Mouse (Mus musculus) bone marrow, adult 2 months (tissue): ENCODE results near the gene Tmco4. TPM values are rescaled to one million over a fixed set of nuclear protein-coding genes. Genes with fewer than 3 reads are reported as not detected.

ENCODE experiments used
- H3K27ac ChIP-seq: fragments of 200-500 bp; 2 replicates; pipeline ENCODE4 v1.5.1; 2012; ENCODE audit warnings: low read depth, mild to moderate bottlenecking, control low read depth, inconsistent platforms, low read length; ENCODE audit not compliant: control insufficient read depth, poor library complexity, insufficient read depth
- H3K4me1 ChIP-seq: fragments of 200-500 bp; 2 replicates; pipeline ENCODE4 v1.6.1; 2011; ENCODE audit warnings: low read length; ENCODE audit not compliant: control insufficient read depth, insufficient read depth
- H3K4me3 ChIP-seq: fragments of 200-500 bp; replicated peaks from 2 replicates; pipeline ENCODE3; 2011; ENCODE audit warnings: mild to moderate bottlenecking, low read depth, low read length, control low read depth; ENCODE audit not compliant: control insufficient read depth
- CTCF ChIP-seq: fragments of 200-500 bp; IDR thresholded peaks from 2 replicates; pipeline ENCODE4 v1.5.1; 2011; ENCODE audit warnings: low read length, control low read depth; ENCODE audit not compliant: control insufficient read depth, insufficient read depth
- POLR2A ChIP-seq: fragments of 200-500 bp; IDR thresholded peaks from 2 replicates; pipeline ENCODE4 v1.6.1; 2011; ENCODE audit warnings: low read depth, mild to moderate bottlenecking, control low read depth, low read length, borderline replicate concordance; ENCODE audit not compliant: control insufficient read depth
- WGBS: fragments of 180-500 bp; shearing (Covaris S2); methylation state at CpG from one replicate; pipeline ENCODE4 v1.1.7; 2018; 5-methylcytosine and 5-hydroxymethylcytosine counted together
- polyA plus RNA-seq: library from polyadenylated mRNA; stranded (reverse); fragments of >200 nt; gene quantifications from 2 replicates; pipeline ENCODE4 v1.2.4, GENCODE M21; 2011; ENCODE audit warnings: low replicate concordance; ENCODE audit not compliant: missing spikeins, insufficient read depth, insufficient read length

The Tmco4 gene
- 2.7 and 6.0 TPM in 2 replicates for polyA plus RNA-seq

DNA sequence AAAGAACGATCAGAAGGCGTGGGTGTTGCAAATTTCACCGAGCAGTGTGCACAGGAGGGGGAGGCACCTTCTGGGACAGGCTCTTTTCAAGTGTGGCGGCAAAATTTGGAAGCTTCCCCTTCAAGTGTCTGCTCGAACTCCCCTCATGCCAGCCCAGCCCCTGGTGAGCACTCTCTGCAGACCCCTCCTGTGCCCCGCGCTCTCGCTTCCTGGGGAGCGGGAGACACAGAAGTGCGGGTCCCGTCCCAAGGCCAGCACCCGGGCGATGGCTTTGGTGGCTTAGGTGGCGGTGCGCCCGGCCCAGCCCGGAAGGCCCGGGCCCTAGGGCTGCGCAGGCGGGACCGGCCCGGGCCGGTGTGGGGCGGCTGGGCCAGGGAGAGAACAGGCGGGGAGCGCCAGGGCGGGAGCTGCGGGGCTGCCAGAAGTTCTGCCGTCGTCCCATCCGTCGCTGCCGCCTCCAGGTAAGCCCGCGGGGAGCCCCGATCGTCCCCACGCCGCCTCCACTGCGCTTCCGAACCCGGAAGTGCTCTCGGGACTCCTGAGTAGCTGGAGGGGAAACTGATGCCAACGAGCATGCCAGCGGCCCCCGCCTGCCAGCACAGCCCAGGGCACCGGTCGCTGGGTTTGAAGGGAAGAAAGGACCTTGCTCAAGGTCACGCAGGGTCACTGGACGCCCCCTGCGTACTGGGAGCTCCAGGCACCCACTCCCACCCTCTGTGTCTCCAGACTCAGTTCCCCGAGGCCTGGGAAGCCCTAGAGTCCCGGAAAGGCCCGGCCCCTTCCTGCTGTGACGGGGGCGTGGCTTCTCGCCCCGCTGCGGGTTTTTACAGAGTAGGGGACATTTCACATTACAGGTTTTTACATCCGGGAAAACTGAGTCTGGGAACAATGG is at the start of gene Tmco4:
Gene Tmco4 (plus strand): TSS at position 62 of the 892 bp plus-strand sequence.
- TF ChIP-seq CTCF (no peak), POLR2A (peak; percentile 72; the same call in 1 of the 2 replicates)
- Histone ChIP-seq H3K4me3 (peak within 1 kb of the TSS; percentile 88), H3K4me1 (no peaks in the 10 kb centered on the region; the same call in 1 of the 2 replicates), H3K27ac (peak within 1 kb of the TSS; percentile 93)
- under 1% methylated on average over 60 of the region's 60 CpGs for WGBS

- H3K27ac ChIP-seq = no peak overlapping the region
- 69% methylated on average over 2 of the region's 2 CpGs for WGBS
These were observed 47.1 kb upstream of the Tmco4 start for GRCm38 (mm10) chr4:138925561-138925960.

DNA sequence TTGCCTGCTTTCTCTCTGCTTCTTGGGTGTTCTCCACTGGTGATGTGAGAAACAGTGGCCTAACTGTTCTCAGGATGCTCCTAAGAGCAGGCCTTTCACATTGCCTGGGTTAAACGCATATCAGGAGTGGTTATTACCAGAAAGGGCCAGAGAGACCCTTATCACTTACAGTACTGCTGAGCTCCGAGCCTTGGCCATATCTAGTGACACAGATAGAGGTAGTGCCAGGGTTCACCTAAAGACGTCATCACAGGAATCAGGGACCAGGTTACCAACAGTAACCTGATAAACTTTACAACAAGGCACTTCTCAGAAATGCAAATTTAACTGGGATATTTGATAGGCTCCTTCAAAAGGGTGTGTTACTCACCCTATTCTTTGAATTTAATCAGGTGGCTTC is 38.8 kb upstream of the Tmco4 start:
- no peak overlapping the region for H3K4me3 ChIP-seq
- H3K4me1 ChIP-seq = no peaks in the 10 kb centered on the region
- H3K27ac ChIP-seq = no peak overlapping the region
- TF ChIP-seq POLR2A (no peak), CTCF (no peak)
- WGBS = 66% methylated on average over 3 of the region's 3 CpGs

More at GRCm38 (mm10) chr4:138925561-138925960, 47.1 kb upstream of the Tmco4 start:
- no peak for TF ChIP-seq POLR2A
- no peaks in the 10 kb centered on the region for H3K4me1 ChIP-seq
- no peak overlapping the region for H3K4me3 ChIP-seq

DNA sequence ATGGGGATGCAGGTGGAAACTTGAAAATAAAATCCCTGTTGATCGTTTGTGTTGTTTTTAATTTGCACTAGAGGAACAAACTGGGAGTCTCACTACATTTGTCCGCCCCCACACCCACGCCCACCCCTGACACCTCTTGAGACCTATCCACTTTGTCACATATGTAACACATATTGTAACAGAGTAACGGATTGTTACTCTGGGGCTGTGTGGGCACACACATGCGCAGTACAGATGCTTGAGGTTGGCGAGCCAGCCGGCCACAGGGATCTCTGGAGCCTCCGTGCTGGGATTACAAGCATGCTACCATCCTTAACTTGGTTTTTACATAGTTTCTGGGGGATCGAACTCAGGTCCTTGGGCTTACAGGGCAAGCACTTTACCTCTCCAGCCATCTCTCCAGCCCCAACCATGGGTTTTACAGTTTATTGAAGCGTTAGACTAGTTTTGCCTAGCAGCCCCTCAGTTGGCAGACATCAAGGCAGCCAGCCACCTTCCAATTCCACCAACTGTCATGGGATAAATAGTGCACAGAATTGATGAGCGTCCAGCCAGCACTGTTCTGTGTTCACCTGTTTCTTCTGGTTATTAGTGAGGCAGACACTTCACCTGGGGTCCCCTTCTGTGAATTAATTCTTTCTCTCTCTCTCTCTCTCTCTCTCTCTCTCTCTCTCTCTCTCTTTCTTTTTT is 38.1 kb upstream of the Tmco4 start:
- no peak for TF ChIP-seq CTCF
- no peak for TF ChIP-seq POLR2A
- 81% methylated on average over 11 of the region's 11 CpGs for WGBS
- H3K4me3 ChIP-seq = no peak overlapping the region
- no peak overlapping the region for H3K27ac ChIP-seq
- no peaks in the 10 kb centered on the region for H3K4me1 ChIP-seq

GRCm38 (mm10) chr4:138938495-138939269 is 34.0 kb upstream of the Tmco4 start:
- no peak overlapping the region for H3K27ac ChIP-seq

GRCm38 (mm10) chr4:138939481-138939880 is 33.2 kb upstream of the Tmco4 start:
- Histone ChIP-seq H3K4me1 (peaks cover 1% of the 10 kb centered on the region; the same call in 1 of the 2 replicates), H3K4me3 (no peak overlapping the region), H3K27ac (no peak overlapping the region)
- WGBS = 78% methylated on average over 4 of the region's 4 CpGs
- TF ChIP-seq POLR2A (no peak), CTCF (no peak)

More at GRCm38 (mm10) chr4:138938495-138939269, 34.0 kb upstream of the Tmco4 start:
- H3K4me1 ChIP-seq = peaks cover 1% of the 10 kb centered on the region; the same call in 1 of the 2 replicates
- TF ChIP-seq POLR2A (no peak), CTCF (no peak)
- no peak overlapping the region for H3K4me3 ChIP-seq
- 32% methylated on average over 10 of the region's 10 CpGs for WGBS

GRCm38 (mm10) chr4:138941401-138941800 is 31.3 kb upstream of the Tmco4 start:
- 52% methylated on average over 7 of the region's 7 CpGs for WGBS
- H3K4me3 ChIP-seq = no peak overlapping the region
- peaks cover 1% of the 10 kb centered on the region; the same call in 1 of the 2 replicates for H3K4me1 ChIP-seq
- no peak overlapping the region for H3K27ac ChIP-seq
- TF ChIP-seq POLR2A = no peak
- TF ChIP-seq CTCF = no peak
